Mouse (Mus musculus) kidney, adult 2 months (tissue): ENCODE data around the gene Brca1. TPM values are rescaled to one million over a fixed set of nuclear protein-coding genes. Genes with fewer than 3 reads are reported as not detected.

Experiments used
- polyA plus RNA-seq: library from polyadenylated mRNA; depleted of rRNA; stranded (reverse); fragments of >200 nt; gene quantifications from 2 replicates; pipeline ENCODE4 v1.2.3, GENCODE M21; 2012; rRNA removed

The Brca1 gene
- polyA plus RNA-seq, 1 experiment, result 0.16 TPM

Other genes with a start within 250 kb of the Brca1 start
- gene Becn1, start 249.7 kb downstream of the Brca1 start, polyA plus RNA-seq, result 61.9 and 89.5 TPM in 2 replicates
- gene Psme3, start 235.7 kb downstream of the Brca1 start, polyA plus RNA-seq, result 61.6 and 75.5 TPM in 2 replicates
- gene Aoc2, start 226.9 kb downstream of the Brca1 start, polyA plus RNA-seq, result 2.6 and 3.1 TPM in 2 replicates
- gene Aoc3, start 221.3 kb downstream of the Brca1 start, polyA plus RNA-seq, result 12.5 and 14.8 TPM in 2 replicates
- 322 and 349 TPM in 2 replicates for gene G6pc, start 184.4 kb downstream of the Brca1 start, polyA plus RNA-seq
- 26.3 and 29.2 TPM in 2 replicates for gene Aarsd1, start 134.3 kb downstream of the Brca1 start, polyA plus RNA-seq
- gene Gm27029, start 127.2 kb downstream of the Brca1 start, polyA plus RNA-seq, result 0.92 and 1.6 TPM in 2 replicates
- gene Rundc1, start 126.9 kb downstream of the Brca1 start, polyA plus RNA-seq, result 24.7 and 27.6 TPM in 2 replicates
- 4.6 and 6.0 TPM in 2 replicates for gene Ptges3l, start 126.6 kb downstream of the Brca1 start, polyA plus RNA-seq
- 408 and 409 TPM in 2 replicates for gene Rpl27, start 109.7 kb downstream of the Brca1 start, polyA plus RNA-seq
- 25.6 and 29.6 TPM in 2 replicates for gene Ifi35, start 103.5 kb downstream of the Brca1 start, polyA plus RNA-seq
- gene Rnd2, start 87.0 kb downstream of the Brca1 start, polyA plus RNA-seq, result 14.1 and 15.3 TPM in 2 replicates
- 59.2 and 62.5 TPM in 2 replicates for gene Vat1, start 85.7 kb downstream of the Brca1 start, polyA plus RNA-seq
- 107 and 134 TPM in 2 replicates for gene Nbr1, start 194 bp upstream of the Brca1 start, polyA plus RNA-seq
- gene Tmem106a, start 30.3 kb upstream of the Brca1 start, polyA plus RNA-seq, result 392 and 429 TPM in 2 replicates
- not detected in 2 replicates for gene Gm11634, start 47.3 kb upstream of the Brca1 start, polyA plus RNA-seq
- 41.0 and 45.7 TPM in 2 replicates for gene Rdm1, start 75.2 kb upstream of the Brca1 start, polyA plus RNA-seq
- gene Arl4d, start 113.6 kb upstream of the Brca1 start, polyA plus RNA-seq, result 23.1 and 27.2 TPM in 2 replicates
- 9.8 and 10.6 TPM in 2 replicates for gene Dhx8, start 181.0 kb upstream of the Brca1 start, polyA plus RNA-seq
- gene Etv4, start 233.4 kb upstream of the Brca1 start, polyA plus RNA-seq, result 1.1 and 1.3 TPM in 2 replicates